Mouse (Mus musculus) olfactory bulb, adult 2 months (tissue): ENCODE data around the gene Akap9.

Experiments used
- CTCF ChIP-seq: fragments of 200-500 bp; IDR thresholded peaks from 2 replicates; pipeline ENCODE4 v1.5.1; 2012; ENCODE audit warnings: low read depth, mild to moderate bottlenecking, low read length, moderate library complexity; ENCODE audit not compliant: insufficient read depth
- POLR2A ChIP-seq: fragments of 200-500 bp; IDR thresholded peaks from 2 replicates; pipeline ENCODE4 v1.6.1; 2012; ENCODE audit warnings: mild to moderate bottlenecking, low read depth, low read length, moderate library complexity; ENCODE audit not compliant: insufficient read depth

GRCm38 (mm10) chr5:4040372-4040771 is 112.5 kb downstream of the Akap9 start:
- TF ChIP-seq POLR2A (no peak), CTCF (no peak)
